Mouse (Mus musculus): ENCODE measurements around the gene Tor1aip1. TPM values are rescaled to one million over a fixed set of nuclear protein-coding genes. Genes with fewer than 3 reads are reported as not detected.

Tor1aip1 gene
- total RNA-seq, 4 experiments from 2014 or later = 72.6 to 96.0 (median 85.4) TPM

DNA sequence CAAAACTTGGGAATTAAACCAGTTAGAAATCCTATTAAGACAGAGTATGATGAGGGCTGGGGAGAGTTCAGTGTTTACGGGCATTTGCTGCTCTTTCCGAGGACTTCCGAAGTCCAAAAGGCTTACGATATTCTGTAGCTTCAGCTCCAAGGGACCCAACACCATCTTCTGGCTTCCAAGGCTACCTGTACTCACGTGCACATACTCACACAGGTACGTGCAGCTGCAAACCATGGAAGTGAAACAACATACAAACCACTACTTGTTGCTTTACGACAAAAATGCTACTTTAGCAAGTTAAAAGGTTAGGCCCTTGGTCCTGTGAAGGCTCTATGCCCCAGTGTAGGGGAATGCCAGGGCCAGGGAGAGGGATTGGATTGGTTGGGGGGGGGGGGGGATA lies 2.4 kb downstream of the Tor1aip1 start:
- no peak for DNase-seq (ENCODE audit: low spot score)

DNA sequence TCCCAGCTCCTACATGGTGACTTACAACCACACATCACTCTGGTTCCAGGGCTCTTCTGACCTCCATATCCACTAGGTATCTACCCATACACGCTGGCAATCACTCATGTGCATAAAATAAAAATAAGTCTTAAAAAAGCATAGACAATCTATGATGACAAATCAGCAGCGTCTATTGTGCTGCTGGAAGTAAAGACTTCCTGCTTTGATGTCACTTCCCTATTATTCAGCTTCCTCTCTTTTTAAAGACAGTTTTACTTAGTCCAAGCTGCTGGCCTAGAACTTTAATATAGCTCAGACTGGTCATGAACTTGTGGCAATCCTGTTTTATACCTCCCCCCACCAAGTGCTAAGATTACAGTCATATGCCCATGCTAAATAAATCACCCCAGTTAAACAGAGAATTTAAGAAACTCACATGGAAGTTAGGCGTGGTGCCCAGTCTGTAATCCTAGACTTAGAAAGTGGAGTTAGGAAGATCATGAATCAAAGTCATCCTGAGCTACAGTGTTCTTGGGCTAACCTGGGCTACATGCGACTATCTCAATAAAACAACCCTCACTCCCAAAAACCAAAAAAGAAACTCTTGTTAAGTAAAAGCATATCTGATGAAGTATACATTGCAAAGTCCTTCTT lies 7.8 kb downstream of the Tor1aip1 start:
- no peak for DNase-seq (ENCODE audit: low spot score)

DNA sequence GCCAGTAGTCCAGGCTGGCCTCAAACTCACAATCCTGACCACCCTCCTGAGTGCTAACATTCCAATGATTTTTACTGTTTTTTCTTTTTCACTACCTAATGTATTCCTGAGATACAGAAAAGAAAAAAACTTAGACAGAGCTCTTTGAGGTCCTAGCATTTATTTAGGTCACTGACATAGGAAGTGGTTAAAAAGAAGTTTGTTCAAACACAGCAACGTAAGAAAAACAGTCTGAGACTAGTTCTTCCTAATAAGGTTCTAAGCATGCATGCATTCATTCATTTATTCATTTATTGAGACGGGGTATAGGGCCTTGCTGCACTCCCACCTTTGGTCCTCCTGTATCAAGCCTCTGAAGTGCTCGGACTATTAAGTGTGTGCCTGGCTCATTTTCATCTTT lies 8.4 kb downstream of the Tor1aip1 start:
- DNase-seq (ENCODE audit: low spot score) = no peak

DNA sequence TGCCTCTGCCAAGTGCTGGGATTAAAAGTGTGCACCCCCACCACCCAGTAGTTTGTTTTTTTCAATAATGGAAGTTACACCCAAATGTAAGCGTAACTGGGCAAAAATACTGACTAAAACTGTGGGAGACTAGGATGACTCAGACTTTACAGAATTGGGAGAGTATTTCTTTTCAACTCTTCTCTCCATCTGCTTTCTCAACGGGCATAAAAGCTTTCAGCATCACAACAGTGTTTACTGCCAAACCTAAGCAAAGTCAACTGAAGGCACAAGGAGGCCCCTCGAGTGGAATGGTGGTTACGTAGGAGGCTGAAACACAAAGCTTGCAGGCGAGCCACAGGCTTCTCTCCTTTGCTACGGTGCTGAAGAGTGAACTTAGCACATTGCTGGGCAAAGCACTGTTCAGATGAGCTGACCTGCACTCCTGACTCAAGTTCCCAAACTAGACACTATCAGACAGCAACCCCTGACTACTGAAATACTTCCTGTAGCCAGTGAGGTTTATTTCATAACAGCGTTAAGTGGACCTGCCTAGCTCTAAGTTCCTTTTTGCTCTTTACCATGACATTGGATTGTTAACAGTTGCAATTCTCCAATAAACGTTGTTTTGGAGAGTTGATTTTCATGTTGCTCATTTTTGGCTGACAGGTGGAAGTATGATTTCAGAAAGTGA lies 11.3 kb downstream of the Tor1aip1 start:
- DNase-seq (ENCODE audit: low spot score) = no peak

DNA sequence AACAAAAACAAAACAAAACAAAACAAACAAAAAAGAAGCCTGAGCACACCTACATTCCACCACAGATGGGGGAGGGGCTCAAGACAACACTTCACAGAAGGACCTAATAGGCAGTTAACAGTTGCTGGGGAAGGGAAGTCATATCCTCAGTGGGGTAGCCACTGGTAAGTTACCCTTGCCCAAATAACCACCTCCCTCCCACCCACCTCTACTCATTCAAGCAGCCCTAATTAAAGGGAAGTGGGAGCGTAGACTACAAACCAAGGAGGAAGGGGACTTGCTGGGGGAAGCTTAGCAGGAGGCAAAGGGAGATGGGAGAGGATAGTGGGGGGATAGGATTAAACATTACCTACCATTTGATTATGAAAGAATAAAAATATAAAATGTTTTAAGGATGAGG lies 15.9 kb downstream of the Tor1aip1 start:
- DNase-seq (ENCODE audit: low spot score) = no peak

DNA sequence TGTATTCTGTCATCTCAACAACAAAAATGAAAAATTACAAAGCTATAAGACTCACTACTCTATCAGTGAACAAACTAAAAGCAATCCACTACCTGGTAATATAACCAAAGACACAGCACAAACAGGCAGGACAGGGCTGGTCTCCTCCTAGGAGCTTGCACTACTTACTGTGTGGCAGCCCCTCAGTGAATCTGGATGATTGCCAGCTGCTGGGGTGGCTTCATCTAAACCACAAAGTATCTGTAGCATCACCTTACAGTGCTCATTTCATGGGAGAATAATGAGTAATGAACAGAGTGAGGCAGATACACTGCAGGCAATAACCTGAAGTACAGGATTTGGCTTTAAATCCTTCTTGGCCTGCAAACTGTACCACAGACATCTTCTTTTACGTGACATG lies 16.5 kb downstream of the Tor1aip1 start:
- DNase-seq (ENCODE audit: low spot score) = no peak

DNA sequence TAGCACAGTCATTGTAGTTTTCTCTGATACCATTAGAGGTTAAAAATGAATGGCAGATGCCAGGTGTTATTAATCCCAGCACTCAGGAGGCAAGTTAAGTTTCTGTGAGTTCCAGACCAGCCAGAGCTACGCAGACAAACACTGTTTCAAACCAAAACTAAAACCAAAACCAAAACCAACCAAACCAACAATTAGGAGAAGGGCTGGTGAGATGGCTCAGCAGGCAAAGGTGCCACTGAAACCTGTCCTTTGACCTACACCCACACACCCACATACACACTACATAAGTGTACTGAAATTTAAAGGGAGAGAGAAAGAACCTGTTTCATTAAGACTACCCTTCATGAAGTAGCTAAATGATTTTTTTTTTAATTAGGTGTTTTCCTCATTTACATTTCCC lies 27.3 kb downstream of the Tor1aip1 start:
- no peak for DNase-seq (ENCODE audit: low spot score)

DNA sequence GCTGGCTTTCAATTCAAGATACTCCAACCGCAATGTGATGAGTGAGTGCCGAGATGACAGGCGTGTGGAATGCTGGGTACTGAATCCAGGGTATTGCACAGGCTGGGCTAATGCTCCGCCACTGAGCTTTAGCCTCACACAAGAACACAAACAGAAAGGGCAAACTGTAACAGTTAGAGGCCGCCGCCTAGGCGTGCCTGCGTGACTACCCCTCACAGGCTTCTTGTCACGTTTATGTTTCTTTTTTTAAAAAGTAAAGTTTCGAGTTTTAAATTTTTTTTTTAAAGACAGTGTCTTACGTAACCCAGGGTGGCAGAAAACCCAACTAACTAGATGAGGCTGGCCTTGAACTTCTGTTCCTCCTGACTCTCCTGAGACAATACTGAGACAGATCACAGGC lies 30.4 kb downstream of the Tor1aip1 start:
- DNase-seq (ENCODE audit: low spot score) = no peak

DNA sequence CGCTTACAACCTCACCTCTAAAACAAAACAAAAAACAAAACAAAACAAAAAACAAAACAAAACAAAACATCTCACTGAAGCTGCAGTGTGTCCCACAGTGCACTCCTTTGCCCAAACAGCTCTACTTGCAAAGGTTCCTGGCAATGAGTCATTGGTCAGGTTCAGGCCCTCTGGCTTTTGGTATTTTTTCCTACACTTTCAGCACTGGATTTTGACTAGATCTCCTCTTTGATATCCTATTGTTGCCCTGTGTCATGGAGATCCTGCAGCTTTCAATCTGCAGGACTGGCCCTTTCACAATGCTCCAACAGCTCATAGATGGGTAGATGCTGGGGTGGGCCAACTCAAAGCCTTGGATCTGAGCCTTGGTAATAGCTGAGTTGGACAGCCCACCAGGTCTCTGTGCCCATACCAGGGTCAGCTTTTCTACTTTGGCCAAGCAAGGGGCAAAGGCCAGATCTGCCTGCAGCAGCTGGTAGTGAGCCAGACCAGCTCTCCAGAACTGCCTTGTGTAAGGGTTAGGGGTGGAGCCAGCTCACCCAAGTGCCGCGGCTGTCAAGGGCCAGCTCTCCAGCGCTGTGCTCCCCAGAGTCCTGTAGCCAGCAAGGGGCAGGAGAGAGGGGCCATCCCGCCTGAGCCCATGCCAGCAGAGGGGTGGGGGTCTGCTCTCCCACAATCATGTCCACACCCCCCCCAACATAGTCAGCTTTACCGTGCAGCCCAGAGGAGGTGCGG lies 32.9 kb downstream of the Tor1aip1 start:
- DNase-seq (ENCODE audit: low spot score) = no peak

DNA sequence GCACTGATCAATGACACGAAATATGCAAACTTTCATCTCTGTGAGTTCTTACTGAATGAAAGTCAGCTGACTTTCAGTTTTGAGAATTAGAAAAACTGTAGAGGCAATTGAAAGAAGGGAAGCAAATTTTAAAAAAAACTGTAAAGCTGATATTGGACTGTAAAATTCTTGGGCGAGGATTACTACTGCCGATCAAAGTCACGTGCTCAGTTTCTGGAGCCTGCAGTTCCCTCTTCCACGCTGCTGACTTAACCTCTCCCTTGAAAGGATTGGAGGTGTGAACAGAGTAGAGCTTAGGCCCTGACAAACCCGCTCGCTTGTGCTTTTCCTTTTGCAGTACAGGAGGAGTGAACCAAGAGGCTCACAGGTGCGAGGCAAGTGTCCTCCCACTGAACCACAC lies 33.9 kb downstream of the Tor1aip1 start:
- no peak for DNase-seq (ENCODE audit: low spot score)

DNA sequence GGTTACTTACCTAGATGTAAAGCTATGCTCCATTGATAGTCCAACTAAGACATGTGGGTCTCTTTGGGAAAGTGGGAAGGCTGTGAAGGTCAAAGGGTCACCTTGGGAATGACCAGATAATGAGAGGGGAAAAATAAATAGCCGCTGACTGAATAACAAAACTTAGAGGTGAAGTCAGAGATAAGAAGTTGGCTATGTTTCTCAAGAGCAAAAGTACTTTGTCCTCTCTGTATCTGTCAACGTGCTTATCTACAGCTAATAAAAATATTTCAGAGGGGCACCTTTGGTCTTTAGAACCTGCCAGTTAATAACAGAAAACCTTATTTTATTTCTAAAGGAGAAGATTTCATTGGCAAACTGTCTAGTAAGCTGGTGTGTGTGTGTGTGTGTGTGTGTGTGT lies 40.7 kb downstream of the Tor1aip1 start:
- no peak for DNase-seq (ENCODE audit: low spot score)

DNA sequence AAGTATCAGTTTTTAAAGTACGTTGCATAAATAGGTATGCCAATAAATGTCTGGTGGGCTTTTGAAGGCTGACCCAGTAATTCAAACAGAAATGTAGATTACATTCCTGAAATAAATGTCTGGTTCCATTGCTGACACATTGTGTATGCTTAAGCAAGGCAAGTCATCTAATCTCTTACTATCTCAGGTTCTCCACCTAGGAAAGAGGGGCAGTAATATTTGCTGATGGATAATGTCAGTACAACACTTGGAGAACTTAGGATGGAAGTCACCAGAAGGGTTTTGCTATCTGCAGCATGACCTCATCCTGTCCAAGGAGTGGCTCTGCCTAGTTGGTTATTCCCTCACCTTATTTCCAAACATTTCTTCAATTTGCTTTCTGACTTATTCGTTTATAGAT lies 41.8 kb downstream of the Tor1aip1 start:
- DNase-seq (ENCODE audit: low spot score) = no peak

DNA sequence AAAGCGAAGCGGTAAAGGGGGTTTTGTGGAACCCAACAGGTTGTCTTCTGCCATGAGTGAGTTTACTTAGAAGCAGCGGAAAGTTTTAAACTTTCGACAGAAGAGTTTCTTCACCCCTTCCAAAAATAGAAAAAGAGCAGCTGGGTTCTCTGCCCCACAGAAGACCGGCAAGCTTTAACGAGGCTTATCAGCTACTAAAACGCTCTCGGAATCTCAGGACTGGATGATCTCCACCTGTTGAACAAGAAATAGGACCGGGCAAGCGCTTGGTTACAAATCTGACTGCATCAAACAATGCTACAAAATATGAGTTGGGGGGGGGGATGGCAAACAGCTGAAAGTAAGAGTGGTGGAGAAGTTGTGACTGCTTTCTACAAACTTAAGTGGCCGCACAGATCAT lies 45.9 kb downstream of the Tor1aip1 start:
- DNase-seq (ENCODE audit: low spot score) = no peak

DNA sequence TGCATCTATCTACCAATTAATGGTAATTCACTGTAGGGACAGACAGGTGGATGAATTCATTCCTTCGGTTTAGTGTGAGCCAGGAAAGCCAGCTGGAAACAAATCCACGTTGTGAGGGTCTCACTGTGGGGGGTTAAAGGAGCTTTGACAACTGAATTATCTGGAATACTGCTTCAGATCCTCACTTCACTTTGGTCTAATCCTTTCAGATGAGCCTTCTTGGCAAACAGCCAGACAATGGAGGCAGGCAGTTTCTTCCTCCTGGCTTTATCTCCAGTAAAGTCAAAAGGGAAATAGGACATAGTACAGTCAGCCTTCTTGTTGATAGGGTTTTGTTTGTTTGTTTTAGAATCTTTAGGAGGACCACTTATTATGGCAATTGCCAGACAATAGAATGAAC lies 46.9 kb downstream of the Tor1aip1 start:
- DNase-seq (ENCODE audit: low spot score) = no peak

DNA sequence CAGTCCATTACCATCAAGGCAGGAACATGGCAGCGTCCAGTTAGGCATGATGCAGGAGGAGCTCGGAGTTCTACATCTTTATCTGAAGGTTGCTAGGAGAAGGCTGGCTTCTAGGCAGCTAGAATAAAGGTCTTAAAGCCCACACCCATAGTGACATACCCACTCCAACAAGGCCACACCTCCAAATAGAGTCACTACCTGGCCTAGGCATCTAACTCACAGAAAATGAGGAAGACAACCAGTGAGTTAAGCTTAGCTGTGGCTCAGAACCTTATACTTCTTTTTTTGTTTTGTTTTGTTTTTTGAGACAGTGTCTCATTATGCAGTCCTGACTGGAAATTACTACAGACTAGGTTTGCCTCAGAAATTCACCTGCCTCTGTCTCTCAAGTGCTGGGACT lies 48.7 kb downstream of the Tor1aip1 start:
- no peak for DNase-seq (ENCODE audit: low spot score)

DNA sequence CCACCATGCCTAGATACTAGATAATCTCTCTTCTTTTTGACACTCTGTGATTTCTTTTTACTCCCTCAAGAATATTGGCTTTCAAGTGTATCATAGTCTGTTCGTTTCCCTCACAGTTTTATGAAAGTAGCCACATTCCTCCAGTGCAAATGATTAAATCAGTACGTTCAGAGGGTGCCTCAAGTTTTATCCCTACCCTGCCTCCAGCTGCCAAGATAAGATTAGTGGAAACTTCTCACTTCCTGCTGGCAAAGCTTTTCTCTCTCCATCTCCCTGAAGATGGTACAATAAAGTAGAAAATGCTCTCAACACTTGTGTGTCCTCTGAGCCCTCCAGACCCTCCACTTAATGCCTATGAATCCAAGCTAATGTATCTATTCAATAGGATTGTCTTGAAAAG lies 61.3 kb downstream of the Tor1aip1 start:
- DNase-seq (ENCODE audit: low spot score) = no peak

DNA sequence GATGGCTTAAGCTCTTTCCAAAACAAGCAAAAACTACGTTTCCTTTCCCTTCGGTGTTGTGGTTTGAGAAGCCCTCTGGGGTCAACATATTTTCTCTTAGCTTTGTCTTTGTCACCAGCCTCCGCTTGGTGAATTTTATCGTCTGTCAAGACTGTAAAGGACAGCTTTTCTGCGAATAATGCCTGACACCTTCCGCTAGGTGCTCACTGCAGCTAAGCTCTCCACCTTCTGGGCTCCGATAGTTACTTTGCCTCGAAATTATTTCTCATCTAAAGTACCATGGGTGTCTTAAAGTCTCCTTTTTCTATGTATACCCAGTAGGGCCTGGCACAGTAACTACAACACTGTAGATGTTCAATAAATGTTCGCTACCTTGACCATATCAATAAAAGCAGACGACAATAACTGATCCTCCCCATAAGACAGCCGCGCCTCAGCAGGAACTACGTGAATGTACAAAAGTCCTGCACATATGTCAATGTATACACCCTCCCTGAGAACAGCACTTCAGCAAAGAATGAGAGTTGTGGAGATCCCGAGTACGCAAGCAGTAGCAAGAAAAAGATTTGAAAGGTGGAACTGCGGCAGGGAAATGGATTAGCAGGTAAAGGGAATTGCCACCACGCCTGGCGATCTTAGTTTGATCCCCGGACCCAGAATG lies 62.4 kb downstream of the Tor1aip1 start:
- DNase-seq (ENCODE audit: low spot score) = no peak

DNA sequence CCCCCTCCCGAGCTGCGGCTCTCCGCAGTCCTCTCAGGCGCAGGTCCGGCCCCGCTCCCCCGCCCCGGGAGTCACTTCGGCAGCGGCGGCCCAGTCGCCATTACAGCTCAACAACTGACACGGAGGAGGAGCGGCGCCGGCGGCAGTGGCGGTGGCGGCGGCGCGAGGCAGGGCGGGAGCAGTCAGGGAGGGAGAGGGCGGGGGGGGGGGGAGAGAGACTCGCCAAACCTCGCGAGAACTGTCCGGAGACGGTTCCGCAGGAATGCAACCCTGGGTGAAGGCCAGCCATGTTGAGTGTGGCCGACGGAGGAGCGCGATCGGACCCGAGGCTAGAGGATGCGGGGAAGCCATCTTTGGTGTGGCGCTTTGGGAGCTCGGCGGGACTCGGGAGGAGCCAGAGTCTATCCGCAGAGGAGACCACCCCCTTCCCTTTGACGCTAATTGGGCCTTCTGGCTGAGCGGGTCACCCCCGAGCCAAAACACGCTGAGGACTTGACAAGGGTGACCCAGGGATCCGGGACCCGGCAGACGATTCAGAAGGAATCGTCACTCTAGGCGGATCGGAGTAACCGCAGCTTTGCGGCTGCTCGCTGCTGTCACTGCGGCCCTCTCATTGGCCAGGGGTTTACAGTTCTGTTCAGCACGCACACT lies 63.1 kb downstream of the Tor1aip1 start, which contains the start of gene Cep350:
TSS of gene Cep350 (minus strand) at position 188 of the 651 bp plus-strand sequence.
- peak; percentile 98 for DNase-seq (ENCODE audit: low spot score)

DNA sequence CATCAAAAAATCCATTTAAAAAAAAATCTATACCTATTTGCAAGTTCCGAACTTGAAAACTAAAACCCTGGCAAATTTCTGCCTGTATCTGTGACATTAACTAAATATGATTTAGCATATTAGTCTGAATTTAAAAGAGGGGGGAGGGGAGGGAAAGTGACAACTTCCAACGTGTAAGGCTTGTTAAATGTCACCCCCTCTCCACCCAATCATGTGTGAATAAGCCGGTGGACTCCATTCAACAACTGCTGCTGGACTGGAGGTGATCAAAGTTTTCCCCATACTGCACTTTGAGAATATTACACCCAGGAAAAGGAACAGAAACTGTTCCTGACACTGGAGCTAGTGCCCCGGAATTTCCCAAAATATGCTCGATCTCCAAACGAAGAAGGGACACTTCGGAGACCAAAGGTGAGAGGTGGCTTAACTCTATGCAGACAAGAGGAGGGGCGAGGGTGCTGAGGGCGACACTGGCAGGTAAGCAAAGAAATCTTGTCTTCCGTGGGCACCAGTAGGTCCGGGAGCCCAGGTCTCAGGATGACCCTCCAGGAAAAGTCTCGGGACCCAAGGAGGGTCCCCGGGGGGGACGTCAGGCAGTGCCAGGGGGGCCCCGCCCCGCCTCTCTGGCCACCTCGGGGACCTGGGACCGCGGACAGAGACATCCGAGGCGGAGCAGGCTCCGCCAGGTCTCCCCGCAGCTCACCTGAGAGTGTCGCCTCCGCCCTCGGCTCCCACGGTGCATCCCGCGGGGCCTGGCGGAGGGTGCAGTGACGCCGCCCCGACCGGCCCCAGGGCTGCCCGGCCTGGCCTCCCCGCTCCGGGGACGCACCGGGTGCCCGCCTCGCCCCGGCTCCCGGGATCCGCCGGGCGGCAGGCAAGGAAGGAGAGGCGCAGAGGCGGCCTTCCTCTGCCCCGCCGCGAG lies 63.9 kb downstream of the Tor1aip1 start:
- no peak for DNase-seq (ENCODE audit: low spot score)
